Mouse (Mus musculus): ENCODE results near the gene Necab3. TPM values are rescaled to one million over a fixed set of nuclear protein-coding genes. Genes with fewer than 3 reads are reported as not detected.

Necab3 gene
- polyA plus RNA-seq, 1 experiment = 0.83 TPM

GRCm38 (mm10) chr2:154507076-154507475 lies 51.6 kb downstream of the Necab3 start:
- DNase-seq (ENCODE audit: low read depth, low spot score) = no peak
- 71% methylated on average over 2 of the region's 2 CpGs for WGBS

- DNase-seq (ENCODE audit: low read depth, low spot score) = no peak
- WGBS = 95% methylated on average over 3 of the region's 3 CpGs
Measured at GRCm38 (mm10) chr2:154500758-154501157, 57.9 kb downstream of the Necab3 start.

DNA sequence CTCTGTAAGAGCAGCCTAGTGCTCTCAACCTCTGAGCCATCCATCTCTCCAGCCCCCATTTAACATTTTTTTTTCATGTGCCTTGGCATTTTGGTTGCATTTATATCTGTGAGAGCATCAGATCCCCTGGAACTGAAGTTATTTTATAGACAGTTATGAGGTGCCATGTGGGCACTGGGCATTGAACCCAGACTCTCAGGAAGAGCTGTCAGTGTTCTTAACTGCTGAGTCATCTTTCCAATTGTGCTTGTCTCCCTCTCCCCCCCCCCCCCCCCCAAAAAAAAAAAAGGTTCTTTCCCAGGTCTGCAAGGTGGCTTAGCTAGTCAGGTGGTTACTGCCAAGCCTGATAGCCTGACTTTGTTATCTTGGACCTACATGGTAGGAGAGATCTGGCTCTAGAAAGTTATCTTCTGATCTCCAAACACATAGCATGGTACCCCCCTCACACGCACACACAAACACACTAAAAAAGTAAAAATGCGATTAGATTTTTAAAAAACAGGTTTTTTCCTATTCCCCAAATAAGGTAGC lies 58.9 kb downstream of the Necab3 start:
- WGBS = 98% methylated on average over 2 of the region's 2 CpGs
- no peak for DNase-seq (ENCODE audit: low read depth, low spot score)

DNA sequence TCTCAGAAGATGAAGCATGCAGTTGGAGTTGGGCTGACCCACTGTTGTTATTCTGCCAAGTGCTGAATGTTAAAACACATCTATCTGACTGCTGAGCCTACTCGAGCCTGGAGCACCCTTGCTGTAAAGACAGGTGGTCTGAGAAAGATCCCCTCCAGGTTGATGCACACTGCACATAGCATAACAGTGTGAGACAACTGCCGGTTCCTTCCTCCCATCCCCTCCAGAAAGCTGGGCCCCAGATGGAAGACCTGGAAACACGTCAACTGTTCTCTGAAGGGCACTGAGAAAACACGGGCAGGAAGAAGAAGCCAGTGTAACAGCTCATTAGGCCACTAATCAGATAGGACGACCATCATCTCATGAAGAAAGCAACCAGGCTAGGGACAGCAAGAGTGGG lies 60.1 kb downstream of the Necab3 start:
- DNase-seq (ENCODE audit: low read depth, low spot score) = no peak
- 57% methylated on average over 5 of the region's 5 CpGs for WGBS

DNA sequence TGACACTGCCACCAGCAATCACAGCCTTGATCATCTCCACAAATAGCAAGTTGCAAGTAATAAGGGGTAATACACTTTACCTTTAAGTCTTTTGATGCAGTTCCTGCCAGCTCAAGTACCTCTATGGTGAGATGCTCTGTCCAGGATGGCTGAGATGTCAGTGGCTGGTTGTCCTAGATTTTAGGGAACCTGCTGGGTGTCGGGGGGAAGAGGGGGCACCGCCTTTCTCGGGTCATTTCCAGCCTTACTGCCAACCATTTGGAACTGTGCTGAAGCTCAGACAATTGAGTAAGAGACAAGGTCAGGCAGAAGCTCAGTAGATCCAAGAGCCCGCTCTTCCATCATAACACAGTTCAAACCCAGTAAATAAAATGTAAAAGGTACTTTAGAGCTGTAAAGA lies 63.7 kb downstream of the Necab3 start:
- DNase-seq (ENCODE audit: low read depth, low spot score) = no peak
- 93% methylated on average over 4 of the region's 4 CpGs for WGBS

Other genes starting within 250 kb of the Necab3 start
- gene Cdk5rap1, start 185.9 kb downstream of the Necab3 start, polyA plus RNA-seq (2012; rRNA removed) = 10.7 and 12.1 TPM in 2 replicates
- gene Snta1, start 150.8 kb downstream of the Necab3 start, polyA plus RNA-seq (2012; rRNA removed) = 9.9 and 13.8 TPM in 2 replicates
- gene Cbfa2t2, start 122.4 kb downstream of the Necab3 start, polyA plus RNA-seq (2012; rRNA removed) = 5.9 and 11.6 TPM in 2 replicates
- not detected in 2 replicates for gene 1700003F12Rik, start 11.8 kb downstream of the Necab3 start, polyA plus RNA-seq (2012; rRNA removed)
- not detected in 2 replicates for gene Actl10, start 7.1 kb downstream of the Necab3 start, polyA plus RNA-seq (2012; rRNA removed)
- gene E2f1, start 11.0 kb upstream of the Necab3 start, polyA plus RNA-seq (2012; rRNA removed) = 9.2 and 9.5 TPM in 2 replicates
- gene Pxmp4, start 44.8 kb upstream of the Necab3 start, polyA plus RNA-seq (2012; rRNA removed) = 22.7 and 26.2 TPM in 2 replicates
- gene Zfp341, start 54.4 kb upstream of the Necab3 start, polyA plus RNA-seq (2012; rRNA removed) = 3.2 and 4.4 TPM in 2 replicates
- gene 4930519P11Rik, start 54.5 kb upstream of the Necab3 start, polyA plus RNA-seq (2012; rRNA removed) = 0.73 TPM in 1 of 2 replicates, not detected in the other
- 187 and 196 TPM in 2 replicates for gene Chmp4b, start 92.8 kb upstream of the Necab3 start, polyA plus RNA-seq (2012; rRNA removed)
- not detected in 2 replicates for gene Gm14214, start 211.1 kb upstream of the Necab3 start, polyA plus RNA-seq (2012; rRNA removed)
- gene Raly, start 232.2 kb upstream of the Necab3 start, polyA plus RNA-seq (2012; rRNA removed) = 205 and 206 TPM in 2 replicates
- gene a, start 232.5 kb upstream of the Necab3 start, polyA plus RNA-seq (2012; rRNA removed) = 0.36 and 2.5 TPM in 2 replicates

Measured in large intestine, adult 2 months (tissue).